Mouse (Mus musculus) bone marrow macrophage, adult 2 months (primary cell): ENCODE results near the gene Ppp3cb. TPM values are rescaled to one million over a fixed set of nuclear protein-coding genes. Genes with fewer than 3 reads are reported as not detected.

Experiments
- H3K27ac ChIP-seq: 2 replicates; pipeline ENCODE4 v1.5.1; 2012; ENCODE audit warnings: low read depth, low read length; ENCODE audit not compliant: insufficient read depth
- H3K4me1 ChIP-seq: 2 replicates; pipeline ENCODE4 v1.6.1; 2012; ENCODE audit warnings: low read length; ENCODE audit not compliant: control insufficient read depth, insufficient read depth
- H3K4me3 ChIP-seq: 2 replicates; pipeline ENCODE4 v1.5.1; 2012; ENCODE audit warnings: mild to moderate bottlenecking, low read length, moderate library complexity; ENCODE audit not compliant: insufficient read depth
- CTCF ChIP-seq: IDR thresholded peaks from 2 replicates; pipeline ENCODE4 v1.5.1; 2012; ENCODE audit warnings: low read depth, mild to moderate bottlenecking, low read length, moderate library complexity
- POLR2A ChIP-seq: IDR thresholded peaks from 2 replicates; pipeline ENCODE4 v1.6.1; 2012; ENCODE audit warnings: mild to moderate bottlenecking, low read depth, low read length, borderline replicate concordance
- polyA plus RNA-seq: library from polyadenylated mRNA; stranded (reverse); fragments of >200 nt; gene quantifications from 2 replicates; pipeline ENCODE4 v1.2.4, GENCODE M21; 2012; ENCODE audit not compliant: missing spikeins, insufficient read depth, insufficient read length

Gene Ppp3cb
- polyA plus RNA-seq, 1 experiment, result 52.1 TPM

- no peak within 1 kb of the TSS for H3K4me3 ChIP-seq
- no peaks in the 10 kb centered on the region for H3K4me1 ChIP-seq
- TF ChIP-seq CTCF (no peak), POLR2A (no peak)
- H3K27ac ChIP-seq, result no peak within 1 kb of the TSS
Measured at GRCm38 (mm10) chr14:20451765-20452331, 94.5 kb downstream of the Ppp3cb start, which contains the start of gene Cfap70. Gene Cfap70, minus strand, starts transcription at chr14:20452226.

GRCm38 (mm10) chr14:20451302-20451701 is 95.1 kb downstream of the Ppp3cb start:
- Histone ChIP-seq H3K4me1 (no peaks in the 10 kb centered on the region), H3K4me3 (no peak overlapping the region), H3K27ac (no peak overlapping the region)
- TF ChIP-seq POLR2A, result no peak
- TF ChIP-seq CTCF, result no peak

Other genes starting within 250 kb of the Ppp3cb start
- 25.0 and 29.4 TPM in 2 replicates for gene Ecd, start 198.5 kb downstream of the Ppp3cb start, polyA plus RNA-seq
- 21.4 and 30.6 TPM in 2 replicates for gene Fam149b, start 198.4 kb downstream of the Ppp3cb start, polyA plus RNA-seq
- 42.3 and 49.4 TPM in 2 replicates for gene Dnajc9, start 157.7 kb downstream of the Ppp3cb start, polyA plus RNA-seq
- gene Mrps16, start 152.9 kb downstream of the Ppp3cb start, polyA plus RNA-seq, result 37.0 and 37.5 TPM in 2 replicates
- not detected in 2 replicates for gene Cfap70, start 94.3 kb downstream of the Ppp3cb start, polyA plus RNA-seq
- gene Anxa7, start 66.4 kb downstream of the Ppp3cb start, polyA plus RNA-seq, result 140 and 141 TPM in 2 replicates
- gene Mss51, start 49.7 kb downstream of the Ppp3cb start, polyA plus RNA-seq, result 1.9 and 2.4 TPM in 2 replicates
- 2.9 and 3.4 TPM in 2 replicates for gene Usp54, start 94.5 kb upstream of the Ppp3cb start, polyA plus RNA-seq
- 2.4 and 5.1 TPM in 2 replicates for gene Myoz1, start 110.0 kb upstream of the Ppp3cb start, polyA plus RNA-seq
- not detected in 2 replicates for gene Synpo2l, start 121.8 kb upstream of the Ppp3cb start, polyA plus RNA-seq
- gene Sec24c, start 127.7 kb upstream of the Ppp3cb start, polyA plus RNA-seq, result 64.1 and 73.0 TPM in 2 replicates
- 18.5 and 19.0 TPM in 2 replicates for gene Fut11, start 148.4 kb upstream of the Ppp3cb start, polyA plus RNA-seq
- 70.7 and 91.5 TPM in 2 replicates for gene Chchd1, start 156.4 kb upstream of the Ppp3cb start, polyA plus RNA-seq
- 85.9 and 94.2 TPM in 2 replicates for gene Zswim8, start 161.0 kb upstream of the Ppp3cb start, polyA plus RNA-seq
- 60.1 and 63.9 TPM in 2 replicates for gene Ndst2, start 188.0 kb upstream of the Ppp3cb start, polyA plus RNA-seq
- gene Camk2g, start 247.5 kb upstream of the Ppp3cb start, polyA plus RNA-seq, result 18.2 and 24.6 TPM in 2 replicates